Mouse (Mus musculus) lung, adult 18-20 months (tissue): ENCODE results near the gene Mpv17l2.

Experiments
- DNase-seq, 2 experiments: peaks; one replicate each; pipeline ENCODE4 v3.0.0; 2022; ENCODE audit warnings: mixed read lengths in 2 of 2

The Mpv17l2 gene

GRCm38 (mm10) chr8:70749097-70749674 lies 11.6 kb downstream of the Mpv17l2 start:
- DNase-seq = no peak

GRCm38 (mm10) chr8:70748246-70749096 lies 12.3 kb downstream of the Mpv17l2 start:
- DNase-seq = no peak

- no peak for DNase-seq
These were observed 13.4 kb downstream of the Mpv17l2 start for GRCm38 (mm10) chr8:70747211-70747890.

- no peak for DNase-seq
These were observed 14.1 kb downstream of the Mpv17l2 start for GRCm38 (mm10) chr8:70746676-70747075.

- DNase-seq = no peak
These were observed 15.0 kb downstream of the Mpv17l2 start for GRCm38 (mm10) chr8:70745691-70746220.

GRCm38 (mm10) chr8:70744806-70745205 lies 15.9 kb downstream of the Mpv17l2 start:
- DNase-seq = no peak

- peak; percentile 71 to 81 for DNase-seq
These were observed 16.8 kb downstream of the Mpv17l2 start for GRCm38 (mm10) chr8:70743656-70744590.

GRCm38 (mm10) chr8:70742981-70743655 lies 17.6 kb downstream of the Mpv17l2 start:
- no peak for DNase-seq

- no peak for DNase-seq
These were observed 18.6 kb downstream of the Mpv17l2 start for GRCm38 (mm10) chr8:70742176-70742575.

GRCm38 (mm10) chr8:70741661-70742060 lies 19.1 kb downstream of the Mpv17l2 start:
- no peak for DNase-seq

- DNase-seq = peak; percentile 84 to 91
These were observed 22.5 kb downstream of the Mpv17l2 start for GRCm38 (mm10) chr8:70738211-70738610.

GRCm38 (mm10) chr8:70737705-70738104 lies 23.0 kb downstream of the Mpv17l2 start:
- no peak for DNase-seq

GRCm38 (mm10) chr8:70730956-70731355 lies 29.8 kb downstream of the Mpv17l2 start:
- no peak for DNase-seq

- peak; percentile 42 to 55 for DNase-seq
These were observed 30.8 kb downstream of the Mpv17l2 start for GRCm38 (mm10) chr8:70729808-70730475.

- no peak for DNase-seq
These were observed 34.0 kb downstream of the Mpv17l2 start for GRCm38 (mm10) chr8:70726721-70727120.

GRCm38 (mm10) chr8:70725792-70726447 lies 34.8 kb downstream of the Mpv17l2 start:
- DNase-seq = peak in 1 of 2 experiments; percentile 52

- no peak for DNase-seq
These were observed 36.5 kb downstream of the Mpv17l2 start for GRCm38 (mm10) chr8:70724216-70724615.

GRCm38 (mm10) chr8:70723486-70724210 lies 37.1 kb downstream of the Mpv17l2 start, which contains the start of gene Pde4c:
Gene Pde4c, plus strand, starts transcription at chr8:70723720.
- peak; percentile 78 to 87 for DNase-seq

- DNase-seq = no peak
These were observed 39.1 kb downstream of the Mpv17l2 start for GRCm38 (mm10) chr8:70721601-70722000.

GRCm38 (mm10) chr8:70720739-70721138 lies 40.0 kb downstream of the Mpv17l2 start:
- peak; percentile 77 to 81 for DNase-seq
